ENCODE assay signal across 31 mouse cellular contexts in the genomic region with DNA sequence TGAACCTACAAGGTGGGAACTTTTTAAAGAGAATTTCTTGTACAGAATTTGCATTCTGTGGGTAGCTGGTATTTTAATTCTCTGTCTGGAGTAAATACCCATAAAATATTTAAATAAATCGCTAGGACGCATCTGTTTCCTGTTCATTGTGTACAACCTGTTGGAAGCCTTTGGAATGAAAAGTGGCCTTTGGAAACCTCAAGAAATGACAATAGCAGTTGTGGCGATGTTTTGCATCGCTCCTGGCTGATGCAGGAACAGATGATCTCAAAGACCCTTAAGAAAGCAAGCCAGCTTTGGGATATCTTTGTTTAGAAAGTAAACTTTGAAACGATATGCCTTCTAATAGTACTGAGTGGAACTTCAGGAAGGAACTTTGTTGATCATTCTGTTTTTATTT. TPM values are rescaled to one million over a fixed set of nuclear protein-coding genes. Genes with fewer than 3 reads are reported as not detected.
DNase-seq lines count a peak whose midpoint lies in the region; ATAC-seq and TF ChIP-seq lines count a peak whose summit lies in the region.
"Had no signal": no experiment of that assay in that cellular context is flagged by ENCODE, and none has a peak within 500 bp of the region (broad histone marks: within the 10 kb centered on the region; RNA-seq: fewer than 3 reads in every experiment).

No protein-coding gene starts in this region.

- no peak overlapping the region for H3K4me3 ChIP-seq in heart, adult 2 months
- H3K4me3 ChIP-seq in kidney, postnatal 0 days (replicated peaks; ENCODE audit: low read depth, low read length), result no peak overlapping the region
- no peak overlapping the region for H3K4me3 ChIP-seq in kidney, embryonic 16.5 days (ENCODE audit: low read length)
- H3K4me3 ChIP-seq: embryonic facial prominence, embryonic 10.5 days; embryonic facial prominence, embryonic 15.5 days; forebrain, embryonic 12.5 days; heart, embryonic 15.5 days; layer of hippocampus, adult 2 months; left cerebral cortex, adult 2 months; limb, embryonic 13.5 days; midbrain, embryonic 13.5 days; neural tube, embryonic 13.5 days had no signal

- ATAC-seq in kidney, postnatal 0 days (replicated peaks; ENCODE audit: low FRiP score, low read depth), result no peak
- no peak for ATAC-seq in kidney, embryonic 16.5 days (ENCODE audit: low FRiP score, low TSS enrichment)
- ATAC-seq: activated CD4-positive, CD25-positive, alpha-beta regulatory T cell, adult 4 months; forebrain, postnatal 0 days; hindbrain, embryonic 16.5 days; midbrain, embryonic 13.5 days had no signal

- TF ChIP-seq CTCF in heart, adult 2 months (IDR thresholded peaks at IDR 0.05), result no peak
- no peak for TF ChIP-seq CTCF in kidney, postnatal 0 days (IDR thresholded peaks at IDR 0.05; ENCODE audit: low read depth)

- TF ChIP-seq POLR2A in heart, adult 2 months (IDR thresholded peaks at IDR 0.05; ENCODE audit: insufficient read depth, low read depth, low read length), result peak; percentile 37; the same call in 1 of the 2 replicates

- peak in 1 of 2 experiments; percentile 30 for DNase-seq in heart, adult 2 months
- DNase-seq in heart, postnatal 10 days, result no peak
- DNase-seq in kidney, postnatal 0 days (ENCODE audit: low spot score), result peak; percentile 34
- DNase-seq in lung, postnatal 10 days, result peak; percentile 24
- DNase-seq in lung, postnatal 36 days, result no peak
- no peak for DNase-seq in urinary bladder, postnatal 14 days (ENCODE audit: low spot score)
- DNase-seq: adrenal gland, adult 2 months; adrenal gland, postnatal 36 days; cerebellum, adult 8-10 months; cerebellum, postnatal 25 days; forebrain, postnatal 0 days; gastrocnemius, postnatal 10 days; kidney, adult 8-10 months; right cerebral cortex, postnatal 4 days; thymus, adult 18-20 months; thymus, postnatal 25 days had no signal

- H3K4me2 ChIP-seq in kidney, postnatal 0 days (ENCODE audit: low read length), result no peak overlapping the region
- H3K4me2 ChIP-seq in kidney, embryonic 16.5 days (replicated peaks; ENCODE audit: low read depth, low read length), result no peak overlapping the region
- H3K4me2 ChIP-seq: embryonic facial prominence, embryonic 15.5 days; forebrain, embryonic 12.5 days; heart, embryonic 15.5 days; limb, embryonic 13.5 days; liver, embryonic 11.5 days; midbrain, embryonic 13.5 days; neural tube, embryonic 13.5 days had no signal

- intact Hi-C loops in heart, adult 2 months (cut with DNase I), result loop anchor here (2.0 kb wide), 2 partner anchors 16 to 70 kb away; no protein-coding TSS in a partner anchor
- intact Hi-C loops in heart, postnatal 10 days (cut with DNase I), result no loop called here

- WGBS in heart, adult 2 months, result 51% methylated on average over 5 of the region's 5 CpGs
- WGBS in kidney, postnatal 0 days, result 63% methylated on average over 5 of the region's 5 CpGs
- 64% methylated on average over 5 of the region's 5 CpGs for WGBS in kidney, embryonic 16.5 days

- no peak for TF ChIP-seq EP300 in heart, adult 2 months (IDR thresholded peaks at IDR 0.05; ENCODE audit: insufficient read depth, low read depth, low read length)

- no peaks in the 10 kb centered on the region for H3K9me3 ChIP-seq in kidney, postnatal 0 days (replicated peaks; ENCODE audit: low read length)
- H3K9me3 ChIP-seq in kidney, embryonic 16.5 days (ENCODE audit: low read length), result no peaks in the 10 kb centered on the region
- H3K9me3 ChIP-seq: embryonic facial prominence, embryonic 10.5 days; embryonic facial prominence, embryonic 15.5 days; forebrain, embryonic 12.5 days; heart, embryonic 15.5 days; limb, embryonic 13.5 days; midbrain, embryonic 13.5 days; neural tube, embryonic 13.5 days had no signal

- no peak overlapping the region for H3K9ac ChIP-seq in heart, adult 2 months (ENCODE audit: low read depth, low read length)
- no peak overlapping the region for H3K9ac ChIP-seq in kidney, postnatal 0 days (ENCODE audit: low read depth, low read length)
- H3K9ac ChIP-seq in kidney, embryonic 16.5 days (replicated peaks; ENCODE audit: low read length), result no peak overlapping the region
- H3K9ac ChIP-seq: embryonic facial prominence, embryonic 15.5 days; forebrain, embryonic 12.5 days; forebrain, postnatal 0 days; heart, embryonic 15.5 days; limb, embryonic 13.5 days; midbrain, embryonic 13.5 days; neural tube, embryonic 13.5 days had no signal

- H3K27ac ChIP-seq in heart, adult 2 months, result peak overlapping the region; percentile 64
- no peak overlapping the region for H3K27ac ChIP-seq in kidney, postnatal 0 days
- H3K27ac ChIP-seq in kidney, embryonic 16.5 days (ENCODE audit: low read length), result no peak overlapping the region
- H3K27ac ChIP-seq: embryonic facial prominence, embryonic 10.5 days; embryonic facial prominence, embryonic 15.5 days; forebrain, embryonic 12.5 days; heart, embryonic 15.5 days; layer of hippocampus, adult 2 months; left cerebral cortex, adult 2 months; limb, embryonic 13.5 days; macrophage; midbrain, embryonic 13.5 days; neural tube, embryonic 13.5 days; stomach, postnatal 0 days had no signal

- no peaks in the 10 kb centered on the region for H3K36me3 ChIP-seq in heart, adult 2 months (ENCODE audit: control insufficient read depth, insufficient read depth, low read length)
- no peaks in the 10 kb centered on the region for H3K36me3 ChIP-seq in kidney, postnatal 0 days (ENCODE audit: insufficient read depth, low read length)
- H3K36me3 ChIP-seq in kidney, embryonic 16.5 days (ENCODE audit: insufficient read depth, low read length), result no peaks in the 10 kb centered on the region
- H3K36me3 ChIP-seq: embryonic facial prominence, embryonic 10.5 days; embryonic facial prominence, embryonic 15.5 days; forebrain, embryonic 12.5 days; heart, embryonic 15.5 days; limb, embryonic 13.5 days; midbrain, embryonic 13.5 days; neural tube, embryonic 13.5 days had no signal

- H3K4me1 ChIP-seq in heart, adult 2 months (ENCODE audit: control insufficient read depth, insufficient read depth, low read length), result peaks cover 1% of the 10 kb centered on the region; the same call in 1 of the 2 replicates
- no peaks in the 10 kb centered on the region for H3K4me1 ChIP-seq in kidney, postnatal 0 days (replicated peaks; ENCODE audit: insufficient read depth, low read length)
- no peaks in the 10 kb centered on the region for H3K4me1 ChIP-seq in kidney, embryonic 16.5 days (ENCODE audit: insufficient read depth, low read length)
- H3K4me1 ChIP-seq: embryonic facial prominence, embryonic 10.5 days; embryonic facial prominence, embryonic 15.5 days; forebrain, embryonic 12.5 days; heart, embryonic 15.5 days; limb, embryonic 13.5 days; midbrain, embryonic 13.5 days; neural tube, embryonic 13.5 days had no signal

- H3K79me2 ChIP-seq in heart, adult 2 months (replicated peaks; ENCODE audit: control insufficient read depth, insufficient read depth, low read length), result no peaks in the 10 kb centered on the region

- no peaks in the 10 kb centered on the region for H3K27me3 ChIP-seq in heart, adult 2 months (ENCODE audit: control insufficient read depth, insufficient read depth, low read length)
- no peaks in the 10 kb centered on the region for H3K27me3 ChIP-seq in kidney, postnatal 0 days (ENCODE audit: insufficient read depth, low read length)
- no peaks in the 10 kb centered on the region for H3K27me3 ChIP-seq in kidney, embryonic 16.5 days (ENCODE audit: insufficient read depth, low read length)
- H3K27me3 ChIP-seq: embryonic facial prominence, embryonic 15.5 days; forebrain, embryonic 12.5 days; heart, embryonic 15.5 days; limb, embryonic 13.5 days; midbrain, embryonic 13.5 days; neural tube, embryonic 13.5 days had no signal

RNA-seq across cellular contexts. Expression of gene Itga1, which starts 17.0 kb away (rescaled TPM):
- 10 to 100 TPM; 34.8 TPM for total RNA-seq in heart, adult 2 months (2021)
- 6.8 and 14.0 TPM in 2 replicates for polyA plus RNA-seq in heart, adult 2 months (2012; rRNA removed)
- total RNA-seq in heart, postnatal 10 days (2021), result 10 to 100 TPM; 73.9 to 83.5 TPM
- 27.1 and 29.4 TPM in 2 replicates for polyA plus RNA-seq in kidney, postnatal 0 days (2015; fragmentation: Nextera tagmentation; extraction: Ambion mirVana)
- polyA plus RNA-seq in kidney, embryonic 16.5 days (2015; fragmentation: Nextera tagmentation; extraction: Ambion mirVana), result 32.2 and 32.5 TPM in 2 replicates

RNA-seq across cellular contexts. Expression of gene Gm49395, which starts 17.0 kb away (rescaled TPM):
- total RNA-seq in heart, adult 2 months (2021), result 10 to 100 TPM in 1 of 2 experiments, 1 to 10 TPM in 1; 7.8 to 10.5 TPM
- polyA plus RNA-seq in heart, adult 2 months (2012; rRNA removed), result 0.64 and 2.4 TPM in 2 replicates
- total RNA-seq in heart, postnatal 10 days (2021), result 10 to 100 TPM; 17.2 to 21.0 TPM
- 12.1 and 15.3 TPM in 2 replicates for polyA plus RNA-seq in kidney, postnatal 0 days (2015; fragmentation: Nextera tagmentation; extraction: Ambion mirVana)
- polyA plus RNA-seq in kidney, embryonic 16.5 days (2015; fragmentation: Nextera tagmentation; extraction: Ambion mirVana), result 6.7 and 8.8 TPM in 2 replicates
- polyA plus RNA-seq: macrophage had no signal

RNA-seq across cellular contexts. Expression of gene Pelo, which starts 28.8 kb away (rescaled TPM):
- total RNA-seq in heart, adult 2 months (2021), result 10 to 100 TPM; 15.6 to 18.0 TPM
- polyA plus RNA-seq in heart, adult 2 months (2012; rRNA removed), result 16.1 and 16.5 TPM in 2 replicates
- total RNA-seq in heart, postnatal 10 days (2021), result 10 to 100 TPM; 26.7 to 28.3 TPM
- 8.4 and 9.9 TPM in 2 replicates for polyA plus RNA-seq in kidney, postnatal 0 days (2015; fragmentation: Nextera tagmentation; extraction: Ambion mirVana)
- polyA plus RNA-seq in kidney, embryonic 16.5 days (2015; fragmentation: Nextera tagmentation; extraction: Ambion mirVana), result 5.8 and 7.5 TPM in 2 replicates

Comparison
In these comparisons a context has a peak if more than half of its experiments do, and no peak if none do; other contexts are left out.
1. DNase-seq: peak in kidney, postnatal 0 days (single experiment) and lung, postnatal 10 days (single experiment); none in heart, postnatal 10 days (0 of 2), lung, postnatal 36 days (single experiment) and urinary bladder, postnatal 14 days (single experiment).